Mouse (Mus musculus): ENCODE measurements at regions not wholly inside any gene's neighbourhood (a gene's known extent, or its start where the extent isn't known, plus 50 kb on each side); places are given as distances from the start of the nearest gene placed in this dataset.
A peak's percentile ranks its signal among the peaks of the same experiment; 100 is the strongest.
"Not testable (repeated sequence)": the region's sequence is repeated elsewhere in the genome, so short reads cannot be mapped to it uniquely, and the experiment has no call there.

DNA sequence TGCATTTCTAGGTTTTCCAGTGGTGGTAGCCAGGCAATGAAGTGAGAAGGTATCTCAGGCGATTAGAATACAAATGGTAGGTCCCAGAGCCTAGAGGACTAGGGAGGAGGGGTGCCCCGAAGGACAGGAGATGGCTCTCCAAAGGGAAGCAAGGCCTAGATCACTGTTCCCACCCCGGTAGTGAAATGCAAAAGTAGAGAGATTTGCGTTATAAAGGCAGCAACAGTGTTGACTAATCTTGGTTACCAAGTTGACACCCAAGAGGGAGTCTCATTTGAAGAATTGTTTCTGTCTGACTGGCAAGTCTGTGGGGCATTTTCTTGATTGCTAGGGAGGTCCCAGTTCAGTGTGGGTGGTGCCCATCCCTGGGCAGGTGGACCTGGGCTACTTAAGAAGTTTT lies 278.8 kb downstream of the Diras2 start:
- 47% methylated on average over 4 of the region's 4 CpGs for WGBS
- H3K4me2 ChIP-seq (replicated peaks; ENCODE audit: low read depth, low read length, severe bottlenecking) = no peak overlapping the region
- no peak overlapping the region for H3K27ac ChIP-seq (replicated peaks; ENCODE audit: low read depth, low read length)
- DNase-seq (ENCODE audit: low spot score) (no peak), ATAC-seq (ENCODE audit: low FRiP score, low read depth) (no peak)
- no peaks in the 10 kb centered on the region for H3K4me1 ChIP-seq (ENCODE audit: control insufficient read depth, insufficient read depth, low read length)
- H3K27me3 ChIP-seq (ENCODE audit: control insufficient read depth, insufficient read depth, low read length) = no peaks in the 10 kb centered on the region
- no peaks in the 10 kb centered on the region for H3K36me3 ChIP-seq (ENCODE audit: control insufficient read depth, insufficient read depth, low read length)
- no peak for TF ChIP-seq POLR2A (IDR thresholded peaks at IDR 0.05; ENCODE audit: borderline replicate concordance, extremely low read depth, insufficient read depth, insufficient read length)
- H3K4me3 ChIP-seq (replicated peaks; ENCODE audit: low read length) = no peak overlapping the region
- no peaks in the 10 kb centered on the region for H3K9me3 ChIP-seq (ENCODE audit: control insufficient read depth, low read length)
- H3K9ac ChIP-seq (ENCODE audit: low read depth, low read length, severe bottlenecking) = no peak overlapping the region

- DNase-seq (ENCODE audit: low spot score); H3K9me3 ChIP-seq (ENCODE audit: control insufficient read depth, low read length); H3K27me3 ChIP-seq (ENCODE audit: control insufficient read depth, insufficient read depth, low read length); ATAC-seq (ENCODE audit: low FRiP score, low read depth); H3K27ac ChIP-seq (replicated peaks; ENCODE audit: low read depth, low read length); H3K4me2 ChIP-seq (replicated peaks; ENCODE audit: low read depth, low read length, severe bottlenecking); H3K4me1 ChIP-seq (ENCODE audit: control insufficient read depth, insufficient read depth, low read length); H3K36me3 ChIP-seq (ENCODE audit: control insufficient read depth, insufficient read depth, low read length); H3K4me3 ChIP-seq (replicated peaks; ENCODE audit: low read length); H3K9ac ChIP-seq (ENCODE audit: low read depth, low read length, severe bottlenecking): not testable (repeated sequence)
- 38% methylated on average over 6 of the region's 6 CpGs for WGBS
Observed at GRCm38 (mm10) chr13:52252726-52253125, 278.4 kb downstream of the Diras2 start.

DNA sequence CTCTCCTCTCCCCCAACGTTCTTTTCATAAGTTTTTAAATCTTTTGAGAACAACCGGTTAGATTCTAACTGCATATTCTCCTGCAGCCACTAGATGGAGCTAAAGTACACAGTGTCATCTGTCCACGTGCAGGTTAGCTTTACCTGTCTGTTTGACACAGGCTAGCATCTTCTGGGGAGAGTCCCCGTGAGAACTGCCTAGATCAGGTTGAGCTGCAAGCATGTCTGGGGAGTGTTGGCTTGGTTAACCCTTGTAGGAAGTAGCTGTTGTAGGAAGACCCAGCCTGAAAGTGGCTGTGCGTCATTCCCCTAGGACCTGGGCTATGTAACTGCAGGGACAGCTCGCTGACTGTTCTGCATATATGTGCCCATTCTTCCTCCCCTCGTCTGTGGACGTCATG lies 277.9 kb downstream of the Diras2 start:
- Histone ChIP-seq H3K27ac (replicated peaks; ENCODE audit: low read depth, low read length) (no peak overlapping the region), H3K27me3 (ENCODE audit: control insufficient read depth, insufficient read depth, low read length) (no peaks in the 10 kb centered on the region), H3K9me3 (ENCODE audit: control insufficient read depth, low read length) (no peaks in the 10 kb centered on the region), H3K4me3 (replicated peaks; ENCODE audit: low read length) (no peak overlapping the region), H3K4me2 (replicated peaks; ENCODE audit: low read depth, low read length, severe bottlenecking) (no peak overlapping the region), H3K9ac (ENCODE audit: low read depth, low read length, severe bottlenecking) (no peak overlapping the region), H3K36me3 (ENCODE audit: control insufficient read depth, insufficient read depth, low read length) (no peaks in the 10 kb centered on the region), H3K4me1 (ENCODE audit: control insufficient read depth, insufficient read depth, low read length) (no peaks in the 10 kb centered on the region)
- DNase-seq (ENCODE audit: low spot score) (no peak), ATAC-seq (ENCODE audit: low FRiP score, low read depth) (no peak)
- whole genome bisulfite sequencing = 32% methylated on average over 8 of the region's 8 CpGs
- no peak for TF ChIP-seq POLR2A (IDR thresholded peaks at IDR 0.05; ENCODE audit: borderline replicate concordance, extremely low read depth, insufficient read depth, insufficient read length)

GRCm38 (mm10) chr13:52254185-52254584 lies 276.9 kb downstream of the Diras2 start:
- Histone ChIP-seq H3K27me3 (ENCODE audit: control insufficient read depth, insufficient read depth, low read length) (no peaks in the 10 kb centered on the region), H3K9ac (ENCODE audit: low read depth, low read length, severe bottlenecking) (no peak overlapping the region), H3K36me3 (ENCODE audit: control insufficient read depth, insufficient read depth, low read length) (no peaks in the 10 kb centered on the region), H3K4me2 (replicated peaks; ENCODE audit: low read depth, low read length, severe bottlenecking) (no peak overlapping the region), H3K4me3 (replicated peaks; ENCODE audit: low read length) (no peak overlapping the region), H3K27ac (replicated peaks; ENCODE audit: low read depth, low read length) (no peak overlapping the region), H3K9me3 (ENCODE audit: control insufficient read depth, low read length) (no peaks in the 10 kb centered on the region), H3K4me1 (ENCODE audit: control insufficient read depth, insufficient read depth, low read length) (peaks cover 5% of the 10 kb centered on the region; the same call in 1 of the 2 replicates)
- no peak for TF ChIP-seq POLR2A (IDR thresholded peaks at IDR 0.05; ENCODE audit: borderline replicate concordance, extremely low read depth, insufficient read depth, insufficient read length)
- DNase-seq (ENCODE audit: low spot score) (peak; percentile 70), ATAC-seq (ENCODE audit: low FRiP score, low read depth) (no peak)
- 13% methylated on average over 9 of the region's 9 CpGs for WGBS

DNA sequence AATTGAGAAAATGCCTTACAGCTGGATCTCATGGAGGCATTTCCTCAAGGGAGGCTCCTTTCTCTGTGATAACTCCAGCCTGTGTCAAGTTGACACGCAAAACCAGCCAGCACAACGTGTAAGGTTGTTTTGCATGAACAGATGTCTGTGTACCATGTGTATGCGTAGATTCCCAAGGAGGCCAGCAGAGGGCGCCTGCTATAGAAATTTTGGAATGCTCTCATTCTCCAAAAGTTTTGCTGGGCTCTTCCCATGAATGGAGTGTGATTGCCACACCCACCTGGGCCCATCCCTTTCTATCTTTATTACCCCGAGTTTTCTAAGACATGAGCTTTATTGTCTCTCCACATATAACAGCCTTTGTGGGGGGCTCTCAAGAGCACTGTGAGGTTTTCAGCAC lies 275.4 kb downstream of the Diras2 start:
- 70% methylated on average over 5 of the region's 5 CpGs for WGBS
- no peak for TF ChIP-seq POLR2A (IDR thresholded peaks at IDR 0.05; ENCODE audit: borderline replicate concordance, extremely low read depth, insufficient read depth, insufficient read length)
- H3K27ac ChIP-seq (replicated peaks; ENCODE audit: low read depth, low read length) = no peak overlapping the region
- ATAC-seq (ENCODE audit: low FRiP score, low read depth) (no peak), DNase-seq (ENCODE audit: low spot score) (no peak)
- no peaks in the 10 kb centered on the region for H3K27me3 ChIP-seq (ENCODE audit: control insufficient read depth, insufficient read depth, low read length)
- peaks cover 7% of the 10 kb centered on the region; the same call in 1 of the 2 replicates for H3K4me1 ChIP-seq (ENCODE audit: control insufficient read depth, insufficient read depth, low read length)
- no peaks in the 10 kb centered on the region for H3K36me3 ChIP-seq (ENCODE audit: control insufficient read depth, insufficient read depth, low read length)
- H3K4me3 ChIP-seq (replicated peaks; ENCODE audit: low read length) = no peak overlapping the region
- H3K9ac ChIP-seq (ENCODE audit: low read depth, low read length, severe bottlenecking) = no peak overlapping the region
- no peaks in the 10 kb centered on the region for H3K9me3 ChIP-seq (ENCODE audit: control insufficient read depth, low read length)
- no peak overlapping the region for H3K4me2 ChIP-seq (replicated peaks; ENCODE audit: low read depth, low read length, severe bottlenecking)

DNA sequence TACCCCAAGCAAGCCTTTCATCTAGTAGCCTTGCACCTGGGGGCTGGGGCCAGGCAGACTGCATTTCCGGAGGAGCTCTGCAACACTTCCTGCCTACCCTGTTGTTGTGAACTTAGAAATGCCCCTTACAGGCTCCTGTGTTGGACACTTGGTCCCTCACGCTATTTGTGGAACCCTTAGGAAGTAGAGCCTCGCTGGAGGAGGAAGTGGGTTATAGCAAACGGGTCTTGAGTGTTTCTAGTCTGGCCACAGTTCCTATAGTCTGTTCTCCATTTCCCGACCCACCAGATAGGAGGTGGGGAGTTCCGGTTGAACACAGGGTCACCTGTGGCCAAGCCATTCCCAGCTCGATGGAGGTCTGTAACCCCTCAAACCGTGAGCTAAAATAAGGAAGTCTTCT lies 272.7 kb downstream of the Diras2 start:
- TF ChIP-seq POLR2A (IDR thresholded peaks at IDR 0.05; ENCODE audit: borderline replicate concordance, extremely low read depth, insufficient read depth, insufficient read length) = no peak
- H3K4me3 ChIP-seq (replicated peaks; ENCODE audit: low read length) = no peak overlapping the region
- no peak overlapping the region for H3K4me2 ChIP-seq (replicated peaks; ENCODE audit: low read depth, low read length, severe bottlenecking)
- 77% methylated on average over 8 of the region's 8 CpGs for WGBS
- H3K9ac ChIP-seq (ENCODE audit: low read depth, low read length, severe bottlenecking) = no peak overlapping the region
- H3K27ac ChIP-seq (replicated peaks; ENCODE audit: low read depth, low read length) = no peak overlapping the region
- no peaks in the 10 kb centered on the region for H3K36me3 ChIP-seq (ENCODE audit: control insufficient read depth, insufficient read depth, low read length)
- H3K9me3 ChIP-seq (ENCODE audit: control insufficient read depth, low read length) = no peaks in the 10 kb centered on the region
- DNase-seq (ENCODE audit: low spot score) (no peak), ATAC-seq (ENCODE audit: low FRiP score, low read depth) (no peak)
- peaks cover 7% of the 10 kb centered on the region; the same call in 1 of the 2 replicates for H3K4me1 ChIP-seq (ENCODE audit: control insufficient read depth, insufficient read depth, low read length)
- no peaks in the 10 kb centered on the region for H3K27me3 ChIP-seq (ENCODE audit: control insufficient read depth, insufficient read depth, low read length)

All from limb, embryonic 14.5 days (tissue).